Mouse (Mus musculus) adipocyte (in vitro differentiated cells): Measurements from ENCODE around the gene Auts2.

ENCODE experiments used
- DNase-seq: peaks from one replicate; pipeline ENCODE4 v3.0.0-alpha.2; 2016; ENCODE audit warnings: low spot score

Gene Auts2

GRCm38 (mm10) chr5:132448401-132449066 lies 94.6 kb downstream of the Auts2 start:
- DNase-seq, result no peak

GRCm38 (mm10) chr5:132445213-132445954 lies 97.8 kb downstream of the Auts2 start:
- no peak for DNase-seq

- DNase-seq, result no peak
Measured at GRCm38 (mm10) chr5:132442948-132443347, 100.2 kb downstream of the Auts2 start.

GRCm38 (mm10) chr5:132438414-132438813 lies 104.7 kb downstream of the Auts2 start:
- no peak for DNase-seq

GRCm38 (mm10) chr5:132437994-132438393 lies 105.2 kb downstream of the Auts2 start:
- no peak for DNase-seq

- DNase-seq, result no peak
Measured at GRCm38 (mm10) chr5:132437478-132437877, 105.7 kb downstream of the Auts2 start.

GRCm38 (mm10) chr5:132436901-132437300 lies 106.2 kb downstream of the Auts2 start:
- peak; percentile 81 for DNase-seq

- DNase-seq, result no peak
Measured at GRCm38 (mm10) chr5:132436473-132436872, 106.7 kb downstream of the Auts2 start.

GRCm38 (mm10) chr5:132435401-132435800 lies 107.7 kb downstream of the Auts2 start:
- DNase-seq, result no peak

- no peak for DNase-seq
Measured at GRCm38 (mm10) chr5:132433377-132434115, 109.6 kb downstream of the Auts2 start.

- DNase-seq, result no peak
Measured at GRCm38 (mm10) chr5:132429363-132429762, 113.8 kb downstream of the Auts2 start.

GRCm38 (mm10) chr5:132426342-132426741 lies 116.8 kb downstream of the Auts2 start:
- no peak for DNase-seq

GRCm38 (mm10) chr5:132425792-132426309 lies 117.3 kb downstream of the Auts2 start:
- no peak for DNase-seq

- DNase-seq, result no peak
Measured at GRCm38 (mm10) chr5:132410338-132410852, 132.7 kb downstream of the Auts2 start.

- no peak for DNase-seq
Measured at GRCm38 (mm10) chr5:132408892-132409575, 134.1 kb downstream of the Auts2 start.

- DNase-seq, result no peak
Measured at GRCm38 (mm10) chr5:132400556-132400955, 142.6 kb downstream of the Auts2 start.

GRCm38 (mm10) chr5:132399486-132399885 lies 143.7 kb downstream of the Auts2 start:
- DNase-seq, result no peak

GRCm38 (mm10) chr5:132395922-132396321 lies 147.2 kb downstream of the Auts2 start:
- no peak for DNase-seq

GRCm38 (mm10) chr5:132394800-132395575 lies 148.2 kb downstream of the Auts2 start:
- DNase-seq, result no peak

- DNase-seq, result no peak
Measured at GRCm38 (mm10) chr5:132391831-132392763, 151.0 kb downstream of the Auts2 start.
